In the genomic region with DNA sequence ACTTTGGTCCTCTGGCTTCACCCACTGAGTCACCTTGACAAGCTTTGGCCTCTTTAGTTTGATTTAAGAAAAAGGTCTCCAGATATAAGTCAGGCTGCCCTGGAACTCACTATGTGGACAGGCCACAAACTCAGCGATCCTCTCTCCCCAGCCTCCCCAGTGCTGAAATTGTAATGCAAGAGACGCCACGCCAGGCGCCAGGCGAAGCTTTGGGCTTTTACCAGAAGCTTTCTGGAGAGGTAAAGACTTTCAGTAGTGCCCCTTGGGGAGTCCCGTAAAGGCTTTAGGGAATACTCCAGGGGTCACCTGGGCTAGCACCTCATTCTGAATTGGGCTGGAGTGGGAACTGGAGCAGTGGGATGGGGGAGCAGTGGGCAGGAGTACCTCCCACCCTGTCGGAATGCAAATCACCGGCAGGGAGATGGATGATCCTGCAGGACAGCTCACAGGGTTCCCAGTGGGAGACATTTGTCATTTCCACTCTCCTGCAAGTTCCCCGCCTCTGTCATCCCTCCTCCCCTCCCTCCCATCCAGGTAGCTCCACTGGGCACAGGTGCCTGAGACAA, we compare ENCODE assay signal across 10 mouse cellular contexts. TPM values are rescaled to one million over a fixed set of nuclear protein-coding genes. Genes with fewer than 3 reads are reported as not detected.
DNase-seq lines count a peak whose midpoint lies in the region; ATAC-seq and TF ChIP-seq lines count a peak whose summit lies in the region.
"Had no signal": no experiment of that assay in that cellular context is flagged by ENCODE, and none has a peak within 500 bp of the region (broad histone marks: within the 10 kb centered on the region; RNA-seq: fewer than 3 reads in every experiment).

No protein-coding gene starts in this region.

- H3K9me3 ChIP-seq in neural tube, embryonic 11.5 days (ENCODE audit: control insufficient read depth, low read length): no peaks in the 10 kb centered on the region
- H3K9me3 ChIP-seq in kidney, embryonic 14.5 days (ENCODE audit: control insufficient read depth, low read length): no peaks in the 10 kb centered on the region

- peak overlapping the region; percentile 46 for H3K27ac ChIP-seq in cerebellum, adult 2 months (ENCODE audit: insufficient read depth, low read length)
- H3K27ac ChIP-seq in neural tube, embryonic 11.5 days (ENCODE audit: low read depth, low read length): peak overlapping the region; percentile 76
- no peak overlapping the region for H3K27ac ChIP-seq in kidney, embryonic 14.5 days (ENCODE audit: low read depth, low read length)
- H3K27ac ChIP-seq: liver, embryonic 14.5 days had no signal

- no peak for DNase-seq in cerebellum, adult 2 months
- DNase-seq in cerebellum, adult 8-10 months: no peak
- peak; percentile 64 for DNase-seq in neural tube, embryonic 11.5 days (ENCODE audit: low spot score)
- no peak for DNase-seq in neural tube, embryonic 10.5 days (ENCODE audit: extremely low spot score, low spot score)
- DNase-seq in left cerebral cortex, postnatal 4 days: peak; percentile 10
- DNase-seq in thymus, postnatal 4 days: peak; percentile 40
- DNase-seq in ovary, adult 18-20 months (ENCODE audit: low spot score): no peak
- DNase-seq: heart, postnatal 14 days had no signal

- H3K4me2 ChIP-seq in neural tube, embryonic 11.5 days (ENCODE audit: low read depth): peak overlapping the region; percentile 19
- no peak overlapping the region; the same call in 1 of the 2 replicates for H3K4me2 ChIP-seq in kidney, embryonic 14.5 days (replicated peaks; ENCODE audit: low read depth, low read length)

- no peaks in the 10 kb centered on the region for H3K36me3 ChIP-seq in neural tube, embryonic 11.5 days (ENCODE audit: control insufficient read depth, insufficient read depth, low read length)
- no peaks in the 10 kb centered on the region for H3K36me3 ChIP-seq in kidney, embryonic 14.5 days (ENCODE audit: control insufficient read depth, insufficient read depth, low read length)

- TF ChIP-seq CTCF in cerebellum, adult 2 months (IDR thresholded peaks at IDR 0.05; ENCODE audit: borderline replicate concordance, insufficient read depth, low read depth, low read length): no peak

- peaks cover 24% of the 10 kb centered on the region for H3K4me1 ChIP-seq in cerebellum, adult 2 months (ENCODE audit: control insufficient read depth, insufficient read depth, low read length)
- peaks cover 15% of the 10 kb centered on the region for H3K4me1 ChIP-seq in neural tube, embryonic 11.5 days (ENCODE audit: control insufficient read depth, insufficient read depth, low read length)
- no peaks in the 10 kb centered on the region for H3K4me1 ChIP-seq in kidney, embryonic 14.5 days (ENCODE audit: control insufficient read depth, insufficient read depth, low read length)

- H3K4me3 ChIP-seq in cerebellum, adult 2 months (replicated peaks; ENCODE audit: insufficient read depth, low read depth, low read length): peak overlapping the region; percentile 1
- no peak overlapping the region for H3K4me3 ChIP-seq in neural tube, embryonic 11.5 days (ENCODE audit: low read depth, low read length)
- H3K4me3 ChIP-seq in kidney, embryonic 14.5 days (ENCODE audit: low read length): no peak overlapping the region

- 25% methylated on average over 9 of the region's 9 CpGs for WGBS in cerebellum, adult 2 months
- 8% methylated on average over 9 of the region's 9 CpGs for WGBS in neural tube, embryonic 11.5 days
- WGBS in kidney, embryonic 14.5 days: 11% methylated on average over 9 of the region's 9 CpGs

- ATAC-seq in neural tube, embryonic 11.5 days (ENCODE audit: insufficient read depth, low FRiP score, low TSS enrichment): no peak
- no peak for ATAC-seq in kidney, embryonic 14.5 days (ENCODE audit: low FRiP score, low TSS enrichment)

- no peaks in the 10 kb centered on the region for H3K27me3 ChIP-seq in cerebellum, adult 2 months (ENCODE audit: control insufficient read depth, insufficient read depth, low read length)
- 0 out of 2 replicates have a peak, but pooled peaks cover 6% of the 10 kb centered on the region for H3K27me3 ChIP-seq in neural tube, embryonic 11.5 days (ENCODE audit: control insufficient read depth, insufficient read depth, low read length)
- peaks cover 23% of the 10 kb centered on the region for H3K27me3 ChIP-seq in kidney, embryonic 14.5 days (ENCODE audit: control insufficient read depth, insufficient read depth, low read length)

- peak overlapping the region; percentile 37; the same call in 1 of the 2 replicates for H3K9ac ChIP-seq in neural tube, embryonic 11.5 days (ENCODE audit: low read length)
- H3K9ac ChIP-seq in kidney, embryonic 14.5 days (ENCODE audit: low read depth, low read length): no peak overlapping the region
- H3K9ac ChIP-seq: liver, embryonic 14.5 days had no signal

- intact Hi-C loops in left cerebral cortex, postnatal 4 days (cut with DNase I): loop anchor here (10.0 kb wide), 1 partner anchor 143 kb away; a partner anchor contains a TSS

- TF ChIP-seq POLR2A in cerebellum, adult 2 months (IDR thresholded peaks at IDR 0.05; ENCODE audit: borderline replicate concordance, insufficient read depth, low read length): no peak

RNA-seq across cellular contexts. Expression of a gene that starts 26.3 kb away (rescaled TPM):
- 43.8 and 52.1 TPM in 2 replicates for polyA plus RNA-seq in cerebellum, adult 2 months (2012; rRNA removed)
- 17.1 and 18.2 TPM in 2 replicates for polyA plus RNA-seq in neural tube, embryonic 11.5 days (2014; fragmentation: Nextera tagmentation; extraction: Ambion mirVana)
- 10 to 100 TPM; 89.8 to 90.7 TPM for total RNA-seq in left cerebral cortex, postnatal 4 days (2021)
- 11.5 and 13.2 TPM in 2 replicates for polyA plus RNA-seq in kidney, embryonic 14.5 days (2014; fragmentation: Nextera tagmentation; extraction: Ambion mirVana)

Comparison
In these comparisons a context has a peak if more than half of its experiments do, and no peak if none do; other contexts are left out.
1. DNase-seq: peak in neural tube, embryonic 11.5 days (single experiment), left cerebral cortex, postnatal 4 days (single experiment) and thymus, postnatal 4 days (single experiment); none in cerebellum, adult 2 months (0 of 2), cerebellum, adult 8-10 months (single experiment), neural tube, embryonic 10.5 days (single experiment) and ovary, adult 18-20 months (single experiment).